Mouse (Mus musculus) heart, adult 2 months (tissue): ENCODE measurements around the gene Mcam.

ENCODE experiments used
- CTCF ChIP-seq: fragments of 200-600 bp; IDR thresholded peaks from 2 replicates; pipeline ENCODE4 v1.8.1; 2022; ENCODE audit warnings: antibody characterized with exemption, mild to moderate bottlenecking, moderate library complexity
- EP300 ChIP-seq: fragments of 200-500 bp; IDR thresholded peaks from 2 replicates; pipeline ENCODE4 v1.6.1; 2011; ENCODE audit warnings: low read depth, low read length, control low read depth; ENCODE audit not compliant: insufficient read depth
- POLR2A ChIP-seq: fragments of 200-500 bp; IDR thresholded peaks from 2 replicates; pipeline ENCODE4 v1.6.1; 2011; ENCODE audit warnings: mild to moderate bottlenecking, low read depth, low read length, control low read depth; ENCODE audit not compliant: insufficient read depth

DNA sequence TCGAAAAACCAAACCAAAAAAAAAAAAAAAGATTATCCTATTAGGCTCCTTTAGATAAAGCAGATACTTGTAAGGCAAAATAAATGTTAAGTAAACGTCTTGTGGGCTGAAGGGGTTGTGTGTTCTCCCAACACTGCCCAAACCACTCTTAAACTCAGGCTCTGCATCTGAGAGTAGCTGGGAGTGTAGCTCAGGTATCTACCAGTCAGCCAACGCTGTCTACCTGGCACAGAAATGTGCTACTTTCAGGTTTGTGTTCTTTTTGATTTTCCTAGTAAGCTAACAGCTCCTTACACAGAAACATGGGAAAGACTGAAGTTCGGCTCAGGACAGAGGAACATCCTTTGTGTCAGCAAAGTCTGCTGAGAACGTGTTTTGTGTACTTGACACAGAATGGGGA lies 2.1 kb upstream of the Mcam start:
- TF ChIP-seq CTCF (no peak), EP300 (no peak), POLR2A (no peak)
